Mouse (Mus musculus): ENCODE results near the gene Wdr43. TPM values are rescaled to one million over a fixed set of nuclear protein-coding genes. Genes with fewer than 3 reads are reported as not detected.
"Not testable (repeated sequence)": the region's sequence is repeated elsewhere in the genome, so short reads cannot be mapped to it uniquely, and the experiment has no call there.

Gene Wdr43
- 100 to 1,000 TPM in 1 of 2 experiments, 10 to 100 TPM in 1; 63.3 to 104 TPM for total RNA-seq (2021)
- long read RNA-seq, experiment 1, transcript Wdr43-201 (18 exons, 3,450 nt): major isoform, 52 of 97 reads
- long read RNA-seq, experiment 1, partial matches to known transcripts: 5 of 97 reads
- long read RNA-seq, experiment 1, other reads (novel, unspliced or antisense): 40 of 97 reads
- long read RNA-seq, experiment 2, transcript Wdr43-201 (18 exons, 3,450 nt): major isoform, 71 of 85 reads
- long read RNA-seq, experiment 2, partial matches to known transcripts: 7 of 85 reads
- long read RNA-seq, experiment 2, other reads (novel, unspliced or antisense): 7 of 85 reads

GRCm38 (mm10) chr17:71615638-71616318, at the start of gene Wdr43:
Gene Wdr43, plus strand, starts transcription at chr17:71615895.
- DNase-seq (ENCODE audit: low spot score in 2 of 2): peak; percentile 96 to 97

- DNase-seq (ENCODE audit: low spot score in 2 of 2): no peak
Measured at GRCm38 (mm10) chr17:71579176-71579705, 36.5 kb upstream of the Wdr43 start.

- no peak for DNase-seq (ENCODE audit: low spot score in 2 of 2)
Measured at GRCm38 (mm10) chr17:71597881-71598658, 17.6 kb upstream of the Wdr43 start.

GRCm38 (mm10) chr17:71598659-71599554, 16.8 kb upstream of the Wdr43 start:
- DNase-seq (ENCODE audit: low spot score in 2 of 2): peak; percentile 86 to 87

- DNase-seq (ENCODE audit: low spot score in 2 of 2): peak in 1 of 2 experiments; percentile 28
Measured at GRCm38 (mm10) chr17:71616319-71617032, 781 bp downstream of the Wdr43 start.

GRCm38 (mm10) chr17:71617033-71617362, 1.3 kb downstream of the Wdr43 start:
- no peak for DNase-seq (ENCODE audit: low spot score in 2 of 2)

- no peak for DNase-seq (ENCODE audit: low spot score in 2 of 2)
Measured at GRCm38 (mm10) chr17:71617974-71618373, 2.3 kb downstream of the Wdr43 start.

GRCm38 (mm10) chr17:71631806-71632205, 16.1 kb downstream of the Wdr43 start:
- DNase-seq (ENCODE audit: low spot score in 2 of 2): no peak

GRCm38 (mm10) chr17:71633350-71633749, 17.7 kb downstream of the Wdr43 start:
- DNase-seq (ENCODE audit: low spot score in 2 of 2): no peak

- DNase-seq (ENCODE audit: low spot score in 2 of 2): no peak
Measured at GRCm38 (mm10) chr17:71636786-71637185, 21.1 kb downstream of the Wdr43 start.

- DNase-seq (ENCODE audit: low spot score in 2 of 2): no peak
Measured at GRCm38 (mm10) chr17:71637750-71638265, 22.1 kb downstream of the Wdr43 start.

- not testable (repeated sequence) for DNase-seq (ENCODE audit: low spot score in 2 of 2)
Measured at GRCm38 (mm10) chr17:71639056-71639455, 23.4 kb downstream of the Wdr43 start.

- no peak for DNase-seq (ENCODE audit: low spot score in 2 of 2)
Measured at GRCm38 (mm10) chr17:71640421-71641085, 24.9 kb downstream of the Wdr43 start.

GRCm38 (mm10) chr17:71642190-71642589, 26.5 kb downstream of the Wdr43 start:
- no peak for DNase-seq (ENCODE audit: low spot score in 2 of 2)

- DNase-seq (ENCODE audit: low spot score in 2 of 2): no peak
Measured at GRCm38 (mm10) chr17:71650011-71650410, 34.3 kb downstream of the Wdr43 start.

- DNase-seq (ENCODE audit: low spot score in 2 of 2): no peak
Measured at GRCm38 (mm10) chr17:71652495-71652894, 36.8 kb downstream of the Wdr43 start.

- DNase-seq (ENCODE audit: low spot score in 2 of 2): no peak
Measured at GRCm38 (mm10) chr17:71652934-71653333, 37.2 kb downstream of the Wdr43 start.

GRCm38 (mm10) chr17:71657521-71657920, 41.8 kb downstream of the Wdr43 start:
- DNase-seq (ENCODE audit: low spot score in 2 of 2): no peak

GRCm38 (mm10) chr17:71658666-71659065, 43.0 kb downstream of the Wdr43 start:
- no peak for DNase-seq (ENCODE audit: low spot score in 2 of 2)
